Mouse (Mus musculus) spleen, adult 2 months (tissue): ENCODE measurements at regions not wholly inside any gene's neighbourhood (a gene's known extent, or its start where the extent isn't known, plus 50 kb on each side); places are given as distances from the start of the nearest gene placed in this dataset.

Source experiments
- DNase-seq, 2 experiments: peaks; one replicate each; pipeline versions ENCODE4 v3.0.0 to v3.0.0-alpha.2; 2012 to 2021; ENCODE audit warnings: low spot score in 2 of 2, low read depth in 1 of 2
- H3K27ac ChIP-seq: fragments of 200-500 bp; 2 replicates; pipeline ENCODE4 v1.5.1; 2012; ENCODE audit warnings: low read length, inconsistent platforms; ENCODE audit not compliant: insufficient read depth
- H3K27me3 ChIP-seq: fragments of 200-500 bp; 2 replicates; pipeline ENCODE4 v1.6.1; 2012; ENCODE audit warnings: mild to moderate bottlenecking, moderate library complexity, low read length, inconsistent platforms; ENCODE audit not compliant: control insufficient read depth, insufficient read depth
- H3K36me3 ChIP-seq: fragments of 200-500 bp; 2 replicates; pipeline ENCODE4 v1.6.1; 2012; ENCODE audit warnings: mild to moderate bottlenecking, low read length, inconsistent platforms; ENCODE audit not compliant: control insufficient read depth, insufficient read depth
- H3K4me1 ChIP-seq: fragments of 200-500 bp; 2 replicates; pipeline ENCODE4 v1.6.1; 2011; ENCODE audit warnings: inconsistent platforms; ENCODE audit not compliant: control insufficient read depth, insufficient read depth, insufficient read length
- H3K4me3 ChIP-seq: fragments of 200-500 bp; 2 replicates; pipeline ENCODE4 v1.5.1; 2011; ENCODE audit warnings: mild to moderate bottlenecking, inconsistent platforms; ENCODE audit not compliant: insufficient read depth, insufficient read length; ENCODE audit errors: extremely low read depth
- CTCF ChIP-seq: fragments of 200-500 bp; IDR thresholded peaks from 2 replicates; pipeline ENCODE4 v1.5.1; 2011; ENCODE audit warnings: mild to moderate bottlenecking, inconsistent platforms; ENCODE audit not compliant: insufficient read depth, insufficient read length, insufficient replicate concordance; ENCODE audit errors: extremely low read depth
- POLR2A ChIP-seq: fragments of 200-500 bp; IDR thresholded peaks from 2 replicates; pipeline ENCODE4 v1.6.1; 2011; ENCODE audit warnings: low read depth, low read length, inconsistent platforms
- WGBS: fragments of 180-500 bp; shearing (Covaris S2); methylation state at CpG from one replicate; pipeline ENCODE4 v1.1.7; 2018; 5-methylcytosine and 5-hydroxymethylcytosine counted together

DNA sequence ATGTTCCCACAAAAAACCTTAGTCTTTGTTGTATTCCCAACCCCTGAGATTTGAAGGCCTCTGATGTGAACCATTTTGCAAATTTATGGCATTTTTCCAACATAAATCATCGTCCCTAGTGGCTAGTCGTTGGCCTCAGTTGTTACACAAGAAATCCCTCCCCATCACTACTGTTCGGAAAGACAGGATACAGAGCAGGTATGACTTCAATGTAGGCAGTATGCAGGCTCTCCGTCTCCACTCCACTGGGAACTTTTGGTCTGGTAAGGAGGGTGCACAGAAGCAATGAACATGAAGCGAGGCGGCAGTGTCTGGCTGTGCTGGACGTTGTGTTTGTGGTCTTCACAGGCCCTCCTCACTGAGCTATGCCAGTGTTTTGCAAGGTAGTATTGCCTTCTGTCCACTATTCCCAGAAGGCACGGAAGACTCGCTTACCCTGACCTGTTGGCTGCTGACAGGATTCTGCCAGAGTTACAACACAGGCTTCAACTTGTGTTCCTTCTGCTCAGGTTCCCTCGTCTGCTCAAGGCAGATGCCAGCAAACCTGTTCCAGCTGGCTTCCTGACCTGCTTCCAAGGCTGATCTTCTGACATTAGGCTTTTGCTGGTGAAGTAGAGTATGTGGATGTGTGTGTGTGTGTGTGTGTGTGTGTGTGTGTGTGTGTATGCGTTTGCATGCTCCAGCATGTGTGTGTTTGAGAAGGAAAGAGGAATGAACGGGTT, 80.0 kb upstream of the Pik3r1 start:
- Histone ChIP-seq H3K27ac (no peak overlapping the region), H3K4me1 (no peaks in the 10 kb centered on the region), H3K27me3 (no peaks in the 10 kb centered on the region), H3K36me3 (no peaks in the 10 kb centered on the region), H3K4me3 (no peak overlapping the region)
- TF ChIP-seq CTCF (no peak), POLR2A (no peak)
- no peak for DNase-seq
- 86% methylated on average over 12 of the region's 12 CpGs for WGBS

DNA sequence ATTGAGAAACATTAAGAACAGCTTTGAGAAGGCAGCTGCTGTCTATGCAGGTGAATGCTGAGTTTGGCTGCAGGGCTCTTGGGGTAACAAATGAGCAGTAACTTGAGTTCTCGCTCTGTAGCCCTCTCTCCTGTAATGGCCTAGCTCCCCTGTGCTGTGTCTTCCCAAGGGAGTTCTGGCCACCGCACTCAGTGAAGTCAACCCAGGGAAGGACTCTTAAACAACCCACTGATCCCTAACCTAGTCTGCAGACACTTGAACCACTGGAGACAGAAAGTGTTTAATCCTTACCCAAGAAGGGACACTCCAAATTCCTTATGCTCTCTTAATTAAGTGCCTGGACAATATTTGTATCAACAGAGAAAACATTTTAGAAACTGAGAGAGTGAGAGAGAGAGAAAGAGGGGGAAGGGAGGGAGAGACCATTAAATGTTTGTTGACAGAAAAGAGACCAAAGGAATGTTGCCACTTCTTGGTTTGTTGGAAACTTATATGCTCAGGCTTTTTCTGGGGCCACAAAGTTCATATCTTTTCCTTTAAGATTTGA, 80.7 kb upstream of the Pik3r1 start:
- no peak overlapping the region for H3K4me3 ChIP-seq
- 61% methylated on average over 2 of the region's 2 CpGs for WGBS
- no peak for DNase-seq
- no peaks in the 10 kb centered on the region for H3K4me1 ChIP-seq
- H3K27me3 ChIP-seq = no peaks in the 10 kb centered on the region
- no peak overlapping the region for H3K27ac ChIP-seq
- TF ChIP-seq POLR2A = no peak
- no peak for TF ChIP-seq CTCF
- no peaks in the 10 kb centered on the region for H3K36me3 ChIP-seq

DNA sequence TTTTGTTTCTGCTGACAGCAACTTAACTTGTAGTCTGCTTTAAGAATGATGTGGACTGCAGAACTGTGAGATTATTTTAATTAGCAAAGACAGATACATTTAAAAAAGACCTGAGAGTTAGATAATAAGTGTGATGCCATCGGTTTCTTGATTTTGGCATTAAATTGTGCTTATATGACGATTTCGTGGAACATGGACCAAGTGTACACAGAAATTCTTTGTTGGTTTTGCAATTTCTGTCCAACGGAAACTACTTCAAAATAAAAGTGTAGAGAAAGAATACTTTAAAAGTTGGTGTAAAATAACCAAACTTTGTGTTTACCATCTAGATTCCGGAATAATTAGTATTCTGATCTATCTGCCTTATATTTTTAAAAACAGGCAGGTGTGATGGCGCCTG, 81.4 kb upstream of the Pik3r1 start:
- Histone ChIP-seq H3K4me1 (no peaks in the 10 kb centered on the region), H3K27ac (no peak overlapping the region), H3K36me3 (no peaks in the 10 kb centered on the region), H3K27me3 (no peaks in the 10 kb centered on the region), H3K4me3 (no peak overlapping the region)
- 92% methylated on average over 6 of the region's 6 CpGs for WGBS
- DNase-seq = no peak
- TF ChIP-seq POLR2A (no peak), CTCF (no peak)

DNA sequence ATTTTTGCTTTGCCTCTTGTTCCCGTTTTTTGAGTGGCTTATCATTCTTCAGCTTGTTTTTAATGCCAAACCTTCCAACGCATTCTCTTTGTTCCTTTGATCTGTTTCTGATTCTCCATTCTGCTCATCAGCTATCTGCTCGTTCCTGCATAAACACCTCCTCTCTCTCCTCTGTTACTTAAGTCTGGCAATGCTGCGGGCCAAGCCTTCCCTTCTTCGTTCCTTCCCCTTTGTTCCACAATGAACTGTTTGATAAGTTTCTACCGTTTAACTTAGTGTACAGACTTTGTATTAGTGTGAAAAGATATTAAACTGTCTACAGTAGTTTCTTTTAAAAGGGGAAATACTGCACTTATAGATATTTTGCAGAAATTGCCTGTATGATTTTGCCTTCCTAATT, 83.3 kb upstream of the Pik3r1 start:
- H3K36me3 ChIP-seq = no peaks in the 10 kb centered on the region
- DNase-seq = no peak
- 26% methylated on average over 6 of the region's 6 CpGs for WGBS
- TF ChIP-seq CTCF (no peak), POLR2A (no peak)
- no peaks in the 10 kb centered on the region for H3K4me1 ChIP-seq
- no peak overlapping the region for H3K27ac ChIP-seq
- no peaks in the 10 kb centered on the region for H3K27me3 ChIP-seq
- no peak overlapping the region for H3K4me3 ChIP-seq

DNA sequence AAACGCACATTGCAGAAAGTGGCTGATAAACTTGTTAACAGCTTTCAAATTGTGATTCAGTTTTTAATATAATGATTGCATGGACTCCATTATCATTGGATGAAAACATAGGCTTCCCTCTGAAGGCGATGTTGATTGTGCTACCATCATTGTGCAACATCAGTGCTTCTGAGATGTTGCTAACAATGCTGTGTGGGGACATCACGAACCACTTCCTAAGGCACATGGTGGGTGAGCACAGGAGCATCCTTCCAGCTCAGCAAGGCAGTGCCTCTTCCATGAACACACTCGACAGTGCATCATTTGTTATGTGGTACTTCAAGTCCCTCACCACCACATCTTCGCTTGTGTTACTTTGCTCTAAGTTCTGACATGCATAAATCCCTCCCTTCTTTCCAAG, 84.9 kb upstream of the Pik3r1 start:
- Histone ChIP-seq H3K4me1 (no peaks in the 10 kb centered on the region), H3K36me3 (no peaks in the 10 kb centered on the region), H3K27me3 (no peaks in the 10 kb centered on the region), H3K27ac (no peak overlapping the region), H3K4me3 (no peak overlapping the region)
- WGBS = 90% methylated on average over 5 of the region's 5 CpGs
- TF ChIP-seq POLR2A = no peak
- TF ChIP-seq CTCF = no peak
- DNase-seq = no peak

DNA sequence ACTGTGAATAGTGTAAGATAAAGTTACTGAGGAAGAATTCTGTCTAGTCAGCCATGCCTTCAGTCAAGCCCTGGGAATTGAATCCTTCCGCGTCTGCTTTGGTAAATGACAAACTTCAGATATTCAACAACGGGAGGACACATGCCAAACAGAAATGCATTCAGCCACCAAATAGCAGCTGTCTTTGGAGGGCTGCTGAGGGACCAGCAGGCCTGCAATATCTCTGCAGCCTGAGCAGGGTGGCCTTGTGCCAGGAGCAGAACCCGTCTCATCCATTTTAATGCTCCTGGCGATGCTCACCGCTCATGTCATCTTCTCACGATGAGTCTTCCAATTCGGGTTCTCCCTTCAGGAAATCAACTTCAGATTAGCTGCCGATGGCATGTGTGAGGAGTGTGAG, 87.1 kb upstream of the Pik3r1 start:
- no peak for DNase-seq
- Histone ChIP-seq H3K4me3 (no peak overlapping the region), H3K4me1 (no peaks in the 10 kb centered on the region), H3K27ac (no peak overlapping the region), H3K27me3 (no peaks in the 10 kb centered on the region), H3K36me3 (no peaks in the 10 kb centered on the region)
- TF ChIP-seq POLR2A (no peak), CTCF (no peak)
- 91% methylated on average over 9 of the region's 9 CpGs for WGBS

DNA sequence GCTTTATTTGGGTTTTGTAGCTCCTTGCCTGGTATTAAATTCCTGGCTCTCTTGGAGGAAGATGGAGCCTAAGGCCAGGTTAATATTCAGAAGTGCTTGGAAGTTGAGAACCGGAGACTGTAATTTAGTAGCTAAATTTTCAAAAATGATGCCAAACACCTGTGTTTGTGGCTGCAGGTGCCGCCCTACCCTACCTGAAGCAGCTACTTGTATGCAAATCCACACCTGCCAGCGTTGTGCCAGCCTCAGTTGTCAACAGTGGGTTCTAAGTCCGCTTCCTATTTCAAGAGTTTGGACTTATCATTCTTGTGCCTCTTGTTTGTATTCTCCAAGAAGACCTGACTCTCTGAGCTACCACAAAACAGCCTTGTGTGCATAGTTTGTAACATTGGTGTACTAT, 92.7 kb upstream of the Pik3r1 start:
- 89% methylated on average over 4 of the region's 4 CpGs for WGBS
- no peak overlapping the region for H3K4me3 ChIP-seq

More for the DNA sequence above, 92.7 kb upstream of the Pik3r1 start:
- Histone ChIP-seq H3K27ac (no peak overlapping the region), H3K36me3 (no peaks in the 10 kb centered on the region), H3K27me3 (no peaks in the 10 kb centered on the region), H3K4me1 (no peaks in the 10 kb centered on the region)
- DNase-seq = no peak
- TF ChIP-seq CTCF (no peak), POLR2A (no peak)
